Mouse (Mus musculus): ENCODE results near the gene Spen. TPM values are rescaled to one million over a fixed set of nuclear protein-coding genes. Genes with fewer than 3 reads are reported as not detected.

Gene Spen
- polyA plus RNA-seq, 1 experiment: 101 TPM

DNA sequence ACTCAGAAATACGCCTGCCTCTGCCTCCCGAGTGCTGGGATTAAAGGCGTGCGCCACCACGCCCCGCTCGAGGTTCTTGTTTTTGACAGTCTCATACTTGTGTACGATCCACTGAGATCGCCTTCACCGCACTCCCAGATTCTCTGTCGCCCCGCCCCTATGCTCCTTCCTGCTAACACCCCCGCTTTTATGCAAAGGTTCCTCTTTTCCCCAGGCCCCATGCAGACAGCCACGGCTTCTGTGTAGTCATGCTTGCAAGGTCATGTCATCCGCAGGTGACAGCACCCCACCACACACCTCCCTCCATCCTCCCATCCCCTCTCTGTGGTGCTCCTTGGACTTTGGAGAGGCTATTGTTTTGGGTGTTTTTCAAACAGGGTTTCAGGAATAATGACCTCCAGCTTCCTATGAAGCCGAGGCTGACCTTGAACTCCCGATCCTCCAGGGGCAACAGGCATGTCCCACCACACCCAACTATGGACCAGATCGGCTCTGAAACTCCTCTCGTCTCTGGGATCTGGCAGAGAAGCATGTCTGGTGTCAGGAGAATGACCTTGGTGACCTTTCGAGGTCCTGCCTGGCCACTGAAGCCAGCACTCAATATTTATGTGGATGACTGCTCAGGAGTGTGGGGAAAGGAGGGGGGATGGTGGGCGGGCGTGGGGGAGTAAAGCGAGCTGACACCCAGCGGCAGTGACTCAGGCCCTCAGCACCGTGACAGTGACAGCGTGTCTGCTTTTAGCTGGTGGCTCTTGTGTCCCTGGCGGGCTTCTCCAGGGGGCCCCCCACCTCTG lies 118.8 kb downstream of the Spen start:
- no peaks in the 10 kb centered on the region for H3K9me3 ChIP-seq
- TF ChIP-seq GATA1 (IDR thresholded peaks at IDR 0.05; ENCODE audit: borderline replicate concordance, low read length): no peak
- TF ChIP-seq FLI1 (IDR thresholded peaks at IDR 0.05; ENCODE audit: low read length): no peak

More for the DNA sequence above, 118.8 kb downstream of the Spen start:
- Histone ChIP-seq H3K4me3 (replicated peaks) (no peak overlapping the region), H3K36me3 (replicated peaks; ENCODE audit: low read length) (no peaks in the 10 kb centered on the region), H3K4me1 (peaks cover 5% of the 10 kb centered on the region), H3K27me3 (replicated peaks) (peaks cover 82% of the 10 kb centered on the region)

Other genes starting within 250 kb of the Spen start
- gene Epha2, start 237.4 kb downstream of the Spen start, polyA plus RNA-seq (2012; ENCODE audit: insufficient read depth, low replicate concordance): not detected in 2 replicates
- gene Fam131c, start 170.4 kb downstream of the Spen start, polyA plus RNA-seq (2012; ENCODE audit: insufficient read depth, low replicate concordance): not detected in 2 replicates
- not detected in 2 replicates for gene Clcnka, start 139.9 kb downstream of the Spen start, polyA plus RNA-seq (2012; ENCODE audit: insufficient read depth, low replicate concordance)
- gene Clcnkb, start 122.6 kb downstream of the Spen start, polyA plus RNA-seq (2012; ENCODE audit: insufficient read depth, low replicate concordance): not detected in 2 replicates
- not detected in 2 replicates for gene Hspb7, start 117.8 kb downstream of the Spen start, polyA plus RNA-seq (2012; ENCODE audit: insufficient read depth, low replicate concordance)
- not detected in 2 replicates for gene Srarp, start 102.5 kb downstream of the Spen start, polyA plus RNA-seq (2012; ENCODE audit: insufficient read depth, low replicate concordance)
- 32.4 and 41.2 TPM in 2 replicates for gene Zbtb17, start 93.9 kb downstream of the Spen start, polyA plus RNA-seq (2012; ENCODE audit: insufficient read depth, low replicate concordance)
- 4.7 and 17.1 TPM in 2 replicates for gene Fblim1, start 67.5 kb upstream of the Spen start, polyA plus RNA-seq (2012; ENCODE audit: insufficient read depth, low replicate concordance)
- 1.1 TPM in 1 of 2 replicates, not detected in the other for gene Tmem82, start 80.0 kb upstream of the Spen start, polyA plus RNA-seq (2012; ENCODE audit: insufficient read depth, low replicate concordance)
- gene Slc25a34, start 85.2 kb upstream of the Spen start, polyA plus RNA-seq (2012; ENCODE audit: insufficient read depth, low replicate concordance): not detected in 2 replicates
- gene Plekhm2, start 126.3 kb upstream of the Spen start, polyA plus RNA-seq (2012; ENCODE audit: insufficient read depth, low replicate concordance): 19.4 and 24.8 TPM in 2 replicates
- 3.0 and 5.9 TPM in 2 replicates for gene Rsc1a1, start 147.0 kb upstream of the Spen start, polyA plus RNA-seq (2012; ENCODE audit: insufficient read depth, low replicate concordance)
- gene Ddi2, start 184.8 kb upstream of the Spen start, polyA plus RNA-seq (2012; ENCODE audit: insufficient read depth, low replicate concordance): 0.43 and 1.7 TPM in 2 replicates
- not detected in 2 replicates for gene Agmat, start 208.1 kb upstream of the Spen start, polyA plus RNA-seq (2012; ENCODE audit: insufficient read depth, low replicate concordance)